Mouse (Mus musculus) brain, embryonic 14.5 days (tissue): ENCODE results near the gene Muc1. TPM values are rescaled to one million over a fixed set of nuclear protein-coding genes. Genes with fewer than 3 reads are reported as not detected.
"Not testable (repeated sequence)": the region's sequence is repeated elsewhere in the genome, so short reads cannot be mapped to it uniquely, and the experiment has no call there.

Experiments used
- DNase-seq: peaks from one replicate; pipeline ENCODE4 v3.0.0-alpha.2; 2011; ENCODE audit warnings: low read depth
- CTCF ChIP-seq: fragments of 200-500 bp; IDR thresholded peaks from 2 replicates; pipeline ENCODE4 v1.5.1; 2012; ENCODE audit warnings: inconsistent platforms, mild to moderate bottlenecking, moderate library complexity, borderline replicate concordance; ENCODE audit not compliant: insufficient read depth, insufficient read length; ENCODE audit errors: extremely low read depth
- POLR2A ChIP-seq: fragments of 200-500 bp; IDR thresholded peaks from 2 replicates; pipeline ENCODE4 v1.6.1; 2012; ENCODE audit warnings: mild to moderate bottlenecking, inconsistent platforms, borderline replicate concordance; ENCODE audit not compliant: poor library complexity, insufficient read depth, insufficient read length, severe bottlenecking; ENCODE audit errors: extremely low read depth
- polyA plus RNA-seq: library from polyadenylated mRNA; depleted of rRNA; stranded (reverse); fragments of >200 nt; gene quantifications from 2 replicates; pipeline ENCODE4 v1.2.3, GENCODE M21; 2012

Gene Muc1
- polyA plus RNA-seq, 1 experiment = 9.3 TPM

DNA sequence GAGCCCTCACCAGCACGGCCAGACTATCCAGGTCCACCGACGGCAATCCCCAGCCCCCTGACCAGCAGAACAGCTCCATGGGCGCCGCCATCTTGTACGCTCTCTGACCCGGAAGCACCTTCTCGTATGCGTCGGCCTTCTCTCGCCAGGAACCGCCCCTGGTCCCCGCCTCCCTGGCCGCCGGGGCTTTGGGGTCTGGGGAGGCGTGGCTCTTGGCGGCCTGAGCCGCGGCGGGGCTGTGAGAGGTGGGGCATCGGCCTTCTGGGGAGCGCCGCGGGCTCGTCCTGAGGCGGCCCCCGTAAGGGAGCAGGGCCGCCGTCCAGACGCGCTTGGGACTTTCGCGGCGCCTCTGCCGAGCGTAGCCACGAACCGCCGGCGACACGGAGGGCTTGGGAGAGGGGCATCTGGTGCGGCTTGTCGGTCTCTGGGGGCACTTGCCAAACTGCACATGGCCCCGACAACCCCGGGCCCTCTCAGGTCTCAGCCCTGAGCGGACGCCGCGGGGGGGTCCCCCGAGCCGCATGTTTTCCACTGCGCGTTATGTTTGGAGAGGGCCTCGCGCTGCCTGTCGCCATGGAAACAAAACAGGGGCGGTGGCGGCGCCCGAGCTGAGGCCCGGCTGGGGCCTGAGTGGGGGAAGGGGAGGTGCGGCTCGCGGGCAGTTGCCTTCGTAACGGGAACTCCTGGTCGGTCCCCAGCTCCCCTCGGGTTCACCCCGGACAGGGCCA lies 14.9 kb upstream of the Muc1 start:
- peak; percentile 98 for DNase-seq
- TF ChIP-seq CTCF (no peak), POLR2A (peak; percentile 75)

DNA sequence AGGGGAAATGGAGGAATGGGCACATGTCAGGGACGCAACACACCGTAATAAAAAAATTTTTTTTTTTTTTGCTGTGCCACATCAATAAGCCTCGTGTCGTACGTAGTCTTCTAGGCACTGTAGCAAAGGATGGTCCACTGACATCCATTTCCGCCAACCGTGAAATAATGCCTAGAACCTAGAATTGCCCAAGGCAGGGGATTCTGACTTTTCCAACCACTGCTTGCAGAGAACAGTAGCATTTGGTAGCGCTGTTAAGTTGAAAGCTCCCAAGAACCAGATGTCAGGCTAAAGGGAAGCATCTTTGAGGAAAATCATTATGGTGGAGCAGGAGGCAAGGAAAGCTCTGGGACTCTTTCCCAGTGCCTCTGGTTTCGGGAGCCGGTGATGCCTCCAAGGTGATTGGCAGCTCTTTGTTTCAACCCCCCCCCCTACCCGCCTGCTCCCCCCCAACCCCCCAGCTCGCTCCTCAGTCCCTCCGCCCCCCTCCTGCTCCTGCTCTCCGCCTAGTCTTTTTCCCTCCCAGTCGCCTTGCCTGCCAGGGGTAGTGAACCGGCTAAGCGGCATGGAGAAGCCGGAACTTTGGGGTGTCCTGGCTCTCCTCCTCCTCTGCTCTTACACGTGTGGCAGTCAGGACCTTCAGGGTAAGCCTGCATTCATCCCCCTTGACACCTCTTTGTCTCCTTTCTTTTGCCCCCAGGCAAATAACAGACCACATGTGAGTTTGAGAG lies 14.0 kb upstream of the Muc1 start, which contains the start of gene Thbs3:
TSS of gene Thbs3 (plus strand) at position 500 of the 731 bp plus-strand sequence.
- no peak for TF ChIP-seq POLR2A
- no peak for TF ChIP-seq CTCF
- DNase-seq = peak; percentile 88

DNA sequence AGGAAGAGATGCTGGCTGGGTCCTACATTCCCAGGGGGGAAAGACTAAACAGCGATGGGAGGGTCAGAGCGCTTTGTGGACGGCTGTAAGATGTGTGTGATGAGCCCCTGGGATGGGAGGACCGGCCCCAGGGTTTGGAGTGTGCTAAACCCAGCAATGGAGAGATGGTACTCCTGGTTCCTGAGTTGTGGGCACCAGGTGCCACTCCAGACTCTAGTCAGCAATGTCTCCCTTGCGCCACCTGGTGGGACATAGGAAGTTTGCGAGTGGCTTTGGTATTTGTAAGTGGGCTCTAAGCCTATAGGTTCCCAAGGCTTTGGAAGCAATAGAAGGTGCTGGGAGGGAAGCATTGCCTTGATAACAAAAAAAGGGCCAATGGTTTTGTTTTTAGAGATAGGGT lies 13.0 kb upstream of the Muc1 start:
- DNase-seq = peak; percentile 96
- TF ChIP-seq CTCF (peak; percentile 90), POLR2A (no peak)

DNA sequence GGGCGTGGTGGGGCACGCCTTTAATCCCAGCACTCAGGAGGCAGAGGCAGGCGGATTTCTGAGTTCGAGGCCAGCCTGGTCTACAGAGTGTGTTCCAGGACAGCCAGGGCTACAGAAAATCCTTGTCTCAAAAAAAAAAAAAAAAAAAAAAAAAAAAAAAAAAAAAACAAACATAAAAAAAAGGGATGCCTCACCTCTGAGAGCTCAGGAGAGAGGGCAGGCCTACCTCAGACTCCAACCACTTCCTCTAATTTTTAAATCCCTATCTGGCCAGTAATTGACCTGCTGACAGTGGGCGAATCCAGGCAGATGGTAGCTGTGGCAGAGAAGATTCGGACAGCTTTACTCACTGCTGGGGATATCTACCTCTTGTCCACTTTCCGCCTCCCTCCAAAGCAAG lies 12.4 kb upstream of the Muc1 start:
- not testable (repeated sequence) for DNase-seq

DNA sequence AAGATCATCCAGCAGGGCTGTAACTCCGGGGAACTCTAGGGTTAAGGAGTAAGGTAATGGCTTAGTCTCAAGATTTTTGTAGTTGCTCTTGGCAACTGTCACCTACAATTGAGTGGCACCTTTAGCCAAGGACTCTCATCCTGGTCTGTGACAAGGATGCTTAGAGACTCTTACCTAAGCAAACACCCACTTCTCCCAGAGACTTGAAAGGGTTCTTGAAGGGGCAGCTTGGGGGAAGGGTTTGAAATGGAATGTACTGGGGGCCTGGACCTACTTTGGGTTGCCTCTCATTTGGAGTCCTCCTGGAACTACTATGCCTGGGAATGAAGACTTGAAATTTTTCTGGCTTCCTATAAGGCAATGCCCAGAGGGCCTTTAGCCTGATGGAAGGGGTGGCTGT lies 10.6 kb upstream of the Muc1 start:
- no peak for DNase-seq
- TF ChIP-seq CTCF (no peak), POLR2A (no peak)

DNA sequence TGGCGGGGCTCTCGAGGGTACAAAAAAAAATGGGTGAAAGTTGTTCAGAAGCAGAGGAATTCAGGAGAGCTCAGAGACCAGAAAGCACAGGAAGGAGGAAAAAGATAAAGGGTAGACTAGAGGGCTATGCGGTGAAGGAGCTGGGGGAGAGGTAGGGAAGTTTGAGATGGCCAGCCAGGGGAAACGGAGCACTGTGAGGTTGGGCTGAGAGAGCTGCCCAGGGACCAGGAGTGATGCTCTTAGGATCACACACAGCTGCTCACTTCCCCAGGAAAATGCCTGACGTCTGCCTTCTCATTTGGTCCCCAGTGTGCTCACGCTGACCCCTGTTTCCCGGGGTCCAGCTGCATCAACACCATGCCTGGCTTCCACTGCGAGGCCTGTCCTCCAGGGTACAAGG lies 9.3 kb upstream of the Muc1 start:
- no peak for DNase-seq
- TF ChIP-seq CTCF (no peak), POLR2A (no peak)

DNA sequence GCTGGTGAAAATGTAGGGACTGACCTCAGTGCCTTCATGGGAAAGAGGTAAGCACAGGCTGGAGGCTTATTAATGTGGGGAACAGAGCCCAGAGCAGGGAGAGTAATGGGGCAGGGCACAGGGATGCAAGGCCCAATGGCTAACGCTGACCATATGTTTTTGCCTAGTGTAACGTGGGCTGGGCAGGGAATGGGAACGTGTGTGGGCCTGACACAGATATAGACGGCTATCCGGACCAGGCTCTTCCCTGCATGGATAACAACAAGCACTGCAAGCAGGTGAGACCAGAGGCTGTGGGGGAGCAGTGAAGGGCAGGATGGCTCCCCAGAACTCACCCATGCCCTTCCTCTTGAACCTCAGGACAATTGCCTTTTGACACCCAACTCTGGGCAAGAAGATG lies 7.7 kb upstream of the Muc1 start:
- no peak for DNase-seq
- TF ChIP-seq POLR2A (no peak), CTCF (no peak)

DNA sequence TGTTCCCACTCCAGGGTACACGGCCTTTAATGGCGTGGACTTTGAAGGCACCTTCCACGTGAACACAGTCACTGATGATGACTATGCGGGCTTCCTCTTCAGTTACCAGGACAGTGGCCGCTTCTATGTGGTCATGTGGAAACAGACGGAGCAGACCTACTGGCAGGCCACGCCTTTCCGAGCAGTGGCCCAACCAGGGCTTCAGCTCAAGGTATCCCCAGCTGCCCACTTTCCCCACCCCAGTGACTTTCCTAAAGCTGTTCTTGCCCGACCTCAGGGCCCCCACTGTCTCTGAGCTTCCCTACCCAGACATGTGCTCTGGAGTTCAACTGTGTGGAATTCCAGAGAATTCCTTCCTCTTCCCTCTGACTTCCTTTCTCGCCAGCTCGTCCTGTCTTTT lies 4.1 kb upstream of the Muc1 start:
- DNase-seq = peak; percentile 51
- TF ChIP-seq POLR2A = no peak
- no peak for TF ChIP-seq CTCF

DNA sequence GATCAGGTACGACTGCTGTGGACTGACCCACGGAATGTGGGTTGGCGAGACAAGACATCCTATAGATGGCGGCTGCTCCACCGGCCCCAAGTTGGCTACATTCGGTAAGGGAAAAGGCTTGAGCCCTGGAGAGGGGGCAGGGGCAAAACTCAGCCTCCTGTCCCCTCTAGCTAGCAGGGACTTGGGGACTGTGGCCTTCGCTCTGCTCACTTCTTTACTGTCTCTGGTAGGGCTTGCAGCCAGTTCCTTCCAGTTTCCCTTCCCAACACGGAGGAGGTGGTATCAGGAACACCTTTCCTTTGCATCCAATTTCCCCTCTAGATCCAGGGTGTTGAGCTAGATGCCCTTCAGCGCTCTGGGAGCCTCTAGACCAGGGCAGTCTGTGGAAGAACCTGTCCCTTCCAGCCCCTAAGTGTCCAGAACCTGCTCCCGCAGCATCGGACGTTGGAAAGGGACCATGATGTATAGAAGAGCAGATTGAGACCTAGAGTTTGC lies 3.5 kb upstream of the Muc1 start:
- DNase-seq = no peak
- TF ChIP-seq CTCF = no peak
- TF ChIP-seq POLR2A = no peak

DNA sequence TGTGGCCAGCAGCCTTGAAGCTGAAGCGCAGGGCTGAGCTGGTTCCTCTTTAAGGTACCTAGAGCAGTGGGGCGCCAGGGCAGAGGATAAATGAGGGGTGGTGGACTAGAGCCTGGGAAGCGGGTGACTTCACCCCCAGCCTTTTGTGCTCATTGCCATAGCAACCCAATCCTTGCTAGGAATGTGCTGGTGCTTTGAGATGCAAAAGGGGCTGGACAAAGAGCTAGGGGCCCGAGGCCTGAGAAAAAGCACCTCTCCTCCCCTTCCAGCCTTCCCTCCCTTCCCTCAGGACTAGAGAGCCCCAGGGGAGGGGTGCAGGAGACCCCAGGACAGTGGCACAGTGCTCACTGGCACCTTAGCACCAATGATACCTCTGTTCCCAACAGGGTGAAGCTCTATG lies 2.9 kb upstream of the Muc1 start:
- peak; percentile 97 for DNase-seq
- TF ChIP-seq CTCF = no peak
- peak; percentile 23; the same call in 1 of the 2 replicates for TF ChIP-seq POLR2A

DNA sequence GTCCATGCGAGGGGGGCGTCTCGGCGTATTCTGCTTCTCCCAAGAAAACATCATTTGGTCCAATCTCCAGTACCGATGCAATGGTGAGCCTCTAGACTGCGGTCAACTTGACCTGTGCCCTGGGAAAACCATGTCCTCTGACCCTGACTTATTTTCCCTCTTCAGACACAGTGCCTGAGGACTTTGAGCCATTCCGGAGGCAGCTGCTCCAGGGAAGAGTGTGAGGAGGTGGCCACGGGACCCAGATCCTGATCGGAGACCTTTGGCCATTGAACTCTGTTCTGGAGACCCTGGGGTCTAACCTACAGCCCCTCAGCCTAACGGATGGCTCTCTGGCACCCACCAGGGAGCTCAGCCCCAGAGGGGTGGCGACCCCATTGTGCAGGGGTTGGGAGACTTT lies 2.5 kb upstream of the Muc1 start:
- TF ChIP-seq CTCF (no peak), POLR2A (no peak)
- no peak for DNase-seq

DNA sequence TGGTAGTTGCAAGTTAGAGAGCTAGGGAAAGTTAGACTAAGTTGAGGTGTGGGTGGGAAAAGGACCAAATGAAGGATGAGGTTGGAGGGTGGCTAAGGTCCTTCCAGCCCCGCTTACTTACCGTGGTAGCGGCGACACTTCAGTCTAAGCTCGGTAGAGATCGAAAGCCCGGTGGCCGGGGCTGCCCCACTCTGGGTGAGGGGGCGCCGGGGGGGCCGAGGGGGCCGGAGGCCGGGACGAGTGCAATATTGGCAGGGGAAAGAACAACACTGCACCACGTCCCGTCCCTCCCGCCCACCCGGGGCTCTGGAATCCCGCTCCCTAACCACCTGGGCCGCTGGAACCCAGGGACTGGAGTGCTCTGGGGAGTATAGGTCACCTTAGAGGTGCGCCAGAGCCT lies 2.0 kb upstream of the Muc1 start, which contains the start of gene Mtx1:
TSS of gene Mtx1 (minus strand) at position 189 of the 400 bp plus-strand sequence.
- TF ChIP-seq POLR2A (no peak), CTCF (no peak)

More for the DNA sequence above, 2.0 kb upstream of the Muc1 start, which contains the start of gene Mtx1:
- DNase-seq = no peak
